Mouse (Mus musculus): Measurements from ENCODE around the gene Zbtb5. TPM values are rescaled to one million over a fixed set of nuclear protein-coding genes. Genes with fewer than 3 reads are reported as not detected.
A peak's percentile ranks its signal among the peaks of the same experiment; 100 is the strongest.
"Not testable (repeated sequence)": the region's sequence is repeated elsewhere in the genome, so short reads cannot be mapped to it uniquely, and the experiment has no call there.

The Zbtb5 gene
- 0.09 and 0.11 TPM in 2 replicates for polyA plus RNA-seq (2012)

- H3K9me3 ChIP-seq (ENCODE audit: control insufficient read depth, low read length) = no peaks in the 10 kb centered on the region
- no peaks in the 10 kb centered on the region for H3K27me3 ChIP-seq (ENCODE audit: control insufficient read depth)
- H3K4me3 ChIP-seq (replicated peaks) = peak within 1 kb of the TSS; percentile 99
- TF ChIP-seq TAL1 (IDR thresholded peaks at IDR 0.05; ENCODE audit: low read length) (no peak), GATA1 (IDR thresholded peaks at IDR 0.05; ENCODE audit: low read length) (no peak)
- H3K4me1 ChIP-seq (ENCODE audit: control insufficient read depth) = peaks cover 44% of the 10 kb centered on the region
- H3K36me3 ChIP-seq (ENCODE audit: control insufficient read depth) = no peaks in the 10 kb centered on the region; the same call in 1 of the 2 replicates
These were observed at the start of gene Zbtb5 for GRCm38 (mm10) chr4:45012105-45012975. Gene Zbtb5, minus strand, starts transcription at chr4:45012412.

- TF ChIP-seq TAL1 (IDR thresholded peaks at IDR 0.05; ENCODE audit: low read length) = no peak
- no peak for TF ChIP-seq GATA1 (IDR thresholded peaks at IDR 0.05; ENCODE audit: low read length)
- Histone ChIP-seq H3K36me3 (ENCODE audit: control insufficient read depth) (peaks cover 49% of the 10 kb centered on the region), H3K4me3 (replicated peaks) (no peak overlapping the region), H3K27me3 (ENCODE audit: control insufficient read depth) (no peaks in the 10 kb centered on the region), H3K9me3 (ENCODE audit: control insufficient read depth, low read length) (no peaks in the 10 kb centered on the region), H3K4me1 (ENCODE audit: control insufficient read depth) (no peaks in the 10 kb centered on the region; the same call in 1 of the 2 replicates)
These were observed 43.2 kb upstream of the Zbtb5 start for GRCm38 (mm10) chr4:45055451-45055850.

GRCm38 (mm10) chr4:45054862-45055261 lies 42.6 kb upstream of the Zbtb5 start:
- peaks cover 48% of the 10 kb centered on the region for H3K36me3 ChIP-seq (ENCODE audit: control insufficient read depth)
- H3K9me3 ChIP-seq (ENCODE audit: control insufficient read depth, low read length) = no peaks in the 10 kb centered on the region
- no peaks in the 10 kb centered on the region for H3K27me3 ChIP-seq (ENCODE audit: control insufficient read depth)
- TF ChIP-seq GATA1 (IDR thresholded peaks at IDR 0.05; ENCODE audit: low read length) = no peak
- TF ChIP-seq TAL1 (IDR thresholded peaks at IDR 0.05; ENCODE audit: low read length) = no peak
- H3K4me3 ChIP-seq (replicated peaks) = no peak overlapping the region
- no peaks in the 10 kb centered on the region; the same call in 1 of the 2 replicates for H3K4me1 ChIP-seq (ENCODE audit: control insufficient read depth)

GRCm38 (mm10) chr4:45047956-45048355 lies 35.7 kb upstream of the Zbtb5 start:
- H3K4me3 ChIP-seq (replicated peaks) = no peak overlapping the region
- H3K36me3 ChIP-seq (ENCODE audit: control insufficient read depth) = peaks cover 62% of the 10 kb centered on the region
- no peaks in the 10 kb centered on the region for H3K9me3 ChIP-seq (ENCODE audit: control insufficient read depth, low read length)
- H3K27me3 ChIP-seq (ENCODE audit: control insufficient read depth) = no peaks in the 10 kb centered on the region
- TF ChIP-seq TAL1 (IDR thresholded peaks at IDR 0.05; ENCODE audit: low read length) (no peak), GATA1 (IDR thresholded peaks at IDR 0.05; ENCODE audit: low read length) (no peak)
- H3K4me1 ChIP-seq (ENCODE audit: control insufficient read depth) = no peaks in the 10 kb centered on the region; the same call in 1 of the 2 replicates

GRCm38 (mm10) chr4:45047286-45047887 lies 35.2 kb upstream of the Zbtb5 start:
- Histone ChIP-seq H3K4me3 (replicated peaks) (no peak overlapping the region), H3K9me3 (ENCODE audit: control insufficient read depth, low read length) (no peaks in the 10 kb centered on the region), H3K36me3 (ENCODE audit: control insufficient read depth) (peaks cover 61% of the 10 kb centered on the region), H3K27me3 (ENCODE audit: control insufficient read depth) (no peaks in the 10 kb centered on the region), H3K4me1 (ENCODE audit: control insufficient read depth) (no peaks in the 10 kb centered on the region; the same call in 1 of the 2 replicates)
- no peak for TF ChIP-seq GATA1 (IDR thresholded peaks at IDR 0.05; ENCODE audit: low read length)
- no peak for TF ChIP-seq TAL1 (IDR thresholded peaks at IDR 0.05; ENCODE audit: low read length)

GRCm38 (mm10) chr4:45046679-45047078 lies 34.5 kb upstream of the Zbtb5 start:
- Histone ChIP-seq H3K9me3 (ENCODE audit: control insufficient read depth, low read length) (no peaks in the 10 kb centered on the region), H3K4me1 (ENCODE audit: control insufficient read depth) (no peaks in the 10 kb centered on the region), H3K36me3 (ENCODE audit: control insufficient read depth) (peaks cover 65% of the 10 kb centered on the region), H3K4me3 (replicated peaks) (no peak overlapping the region), H3K27me3 (ENCODE audit: control insufficient read depth) (no peaks in the 10 kb centered on the region)
- no peak for TF ChIP-seq TAL1 (IDR thresholded peaks at IDR 0.05; ENCODE audit: low read length)
- no peak for TF ChIP-seq GATA1 (IDR thresholded peaks at IDR 0.05; ENCODE audit: low read length)

GRCm38 (mm10) chr4:45040795-45041194 lies 28.6 kb upstream of the Zbtb5 start:
- Histone ChIP-seq H3K9me3 (ENCODE audit: control insufficient read depth, low read length) (no peaks in the 10 kb centered on the region), H3K36me3 (ENCODE audit: control insufficient read depth) (peaks cover 63% of the 10 kb centered on the region), H3K27me3 (ENCODE audit: control insufficient read depth) (no peaks in the 10 kb centered on the region), H3K4me3 (replicated peaks) (no peak overlapping the region), H3K4me1 (ENCODE audit: control insufficient read depth) (no peaks in the 10 kb centered on the region)
- TF ChIP-seq TAL1 (IDR thresholded peaks at IDR 0.05; ENCODE audit: low read length) (no peak), GATA1 (IDR thresholded peaks at IDR 0.05; ENCODE audit: low read length) (no peak)

GRCm38 (mm10) chr4:45039546-45039945 lies 27.3 kb upstream of the Zbtb5 start:
- H3K27me3 ChIP-seq (ENCODE audit: control insufficient read depth); H3K9me3 ChIP-seq (ENCODE audit: control insufficient read depth, low read length); H3K4me3 ChIP-seq (replicated peaks); H3K4me1 ChIP-seq (ENCODE audit: control insufficient read depth): not testable (repeated sequence)
- peaks cover 67% of the 10 kb centered on the region for H3K36me3 ChIP-seq (ENCODE audit: control insufficient read depth)

GRCm38 (mm10) chr4:45038879-45039278 lies 26.7 kb upstream of the Zbtb5 start:
- H3K4me3 ChIP-seq (replicated peaks) = not testable (repeated sequence)

More at GRCm38 (mm10) chr4:45038879-45039278, 26.7 kb upstream of the Zbtb5 start:
- H3K4me1 ChIP-seq (ENCODE audit: control insufficient read depth); H3K9me3 ChIP-seq (ENCODE audit: control insufficient read depth, low read length); H3K27me3 ChIP-seq (ENCODE audit: control insufficient read depth): not testable (repeated sequence)
- H3K36me3 ChIP-seq (ENCODE audit: control insufficient read depth) = peaks cover 66% of the 10 kb centered on the region

Data from erythroblast, embryonic 14.5 days (primary cell).